Mouse (Mus musculus): ENCODE measurements around the gene Tmod1.

- TF ChIP-seq CTCF (IDR thresholded peaks at IDR 0.05; ENCODE audit: low read depth) = no peak
- TF ChIP-seq EP300 (IDR thresholded peaks at IDR 0.05; ENCODE audit: low read depth) = no peak
Measured at GRCm38 (mm10) chr4:46048418-46048817, 9.7 kb downstream of the Tmod1 start.

All from heart, postnatal 0 days (tissue).